Mouse (Mus musculus) ovary, adult 2 months (tissue): ENCODE measurements around the gene Col11a2. TPM values are rescaled to one million over a fixed set of nuclear protein-coding genes. Genes with fewer than 3 reads are reported as not detected.

Source experiments
- polyA plus RNA-seq: library from polyadenylated mRNA; depleted of rRNA; stranded (reverse); fragments of >200 nt; gene quantifications from 2 replicates; pipeline ENCODE4 v1.2.3, GENCODE M21; 2012; rRNA removed

Gene Col11a2
- polyA plus RNA-seq: 1.5 and 2.2 TPM in 2 replicates

GRCm38 (mm10) chr17:34038878-34039561, at the start of gene Col11a2:
Col11a2 (plus strand) TSS chr17:34039437.

GRCm38 (mm10) chr17:34000150-34000537, 39.1 kb upstream of the Col11a2 start, which contains the start of gene H2-K1:
H2-K1 (minus strand) TSS chr17:34000347.

GRCm38 (mm10) chr17:34024317-34024821, 14.9 kb upstream of the Col11a2 start, which contains the start of gene Ring1:
Ring1 (minus strand) TSS chr17:34024680.

GRCm38 (mm10) chr17:34027656-34028223, 11.5 kb upstream of the Col11a2 start, which contains the start of gene H2-Ke6:
H2-Ke6 (minus strand) TSS chr17:34028060.

GRCm38 (mm10) chr17:34031465-34032173, 7.6 kb upstream of the Col11a2 start, which contains the start of the genes Slc39a7 and Rxrb:
Slc39a7 (minus strand) TSS chr17:34031682.
Rxrb (plus strand) TSS chr17:34031812.

GRCm38 (mm10) chr17:34092197-34092875, 53.1 kb downstream of the Col11a2 start, which contains the start of gene H2-Oa:
H2-Oa (plus strand) TSS chr17:34092340.

Other genes with a start within 250 kb of the Col11a2 start
- 193 and 200 TPM in 2 replicates for gene Kank3, start 228.9 kb upstream of the Col11a2 start, polyA plus RNA-seq
- 1,023 and 1,245 TPM in 2 replicates for gene Rps28, start 214.9 kb upstream of the Col11a2 start, polyA plus RNA-seq
- 549 and 689 TPM in 2 replicates for gene Ndufa7, start 214.9 kb upstream of the Col11a2 start, polyA plus RNA-seq
- gene Cd320, start 196.3 kb upstream of the Col11a2 start, polyA plus RNA-seq: 124 and 183 TPM in 2 replicates
- gene Gm7029, start 165.6 kb upstream of the Col11a2 start, polyA plus RNA-seq: not detected in 2 replicates
- 12.1 and 15.3 TPM in 2 replicates for gene Kifc1, start 148.8 kb upstream of the Col11a2 start, polyA plus RNA-seq
- 0.43 TPM in 1 of 2 replicates, not detected in the other for gene Platr17, start 134.3 kb upstream of the Col11a2 start, polyA plus RNA-seq
- 53.9 and 59.5 TPM in 2 replicates for gene Daxx, start 130.0 kb upstream of the Col11a2 start, polyA plus RNA-seq
- 189 and 212 TPM in 2 replicates for gene Tapbp, start 123.5 kb upstream of the Col11a2 start, polyA plus RNA-seq
- gene Zbtb22, start 123.5 kb upstream of the Col11a2 start, polyA plus RNA-seq: 105 and 109 TPM in 2 replicates
- 212 and 227 TPM in 2 replicates for gene Rgl2, start 109.9 kb upstream of the Col11a2 start, polyA plus RNA-seq
- 18.3 and 18.5 TPM in 2 replicates for gene Pfdn6, start 99.1 kb upstream of the Col11a2 start, polyA plus RNA-seq
- gene Wdr46, start 98.8 kb upstream of the Col11a2 start, polyA plus RNA-seq: 26.7 and 33.0 TPM in 2 replicates
- 13.9 and 15.3 TPM in 2 replicates for gene B3galt4, start 87.9 kb upstream of the Col11a2 start, polyA plus RNA-seq
- 65.4 and 80.8 TPM in 2 replicates for gene Vps52, start 83.6 kb upstream of the Col11a2 start, polyA plus RNA-seq
- gene Rps18, start 83.4 kb upstream of the Col11a2 start, polyA plus RNA-seq: 733 and 1,224 TPM in 2 replicates
- gene H2-K1, start 39.1 kb upstream of the Col11a2 start, polyA plus RNA-seq: 968 and 1,399 TPM in 2 replicates
- 133 and 190 TPM in 2 replicates for gene Ring1, start 14.8 kb upstream of the Col11a2 start, polyA plus RNA-seq
- gene H2-Ke6, start 11.4 kb upstream of the Col11a2 start, polyA plus RNA-seq: 161 and 192 TPM in 2 replicates
- 301 and 303 TPM in 2 replicates for gene Slc39a7, start 7.8 kb upstream of the Col11a2 start, polyA plus RNA-seq
- gene Rxrb, start 7.6 kb upstream of the Col11a2 start, polyA plus RNA-seq: 85.3 and 124 TPM in 2 replicates
- 4.3 and 5.2 TPM in 2 replicates for gene H2-Oa, start 52.9 kb downstream of the Col11a2 start, polyA plus RNA-seq
- gene H2-DMa, start 80.1 kb downstream of the Col11a2 start, polyA plus RNA-seq: 27.4 and 34.5 TPM in 2 replicates
- gene Brd2, start 83.2 kb downstream of the Col11a2 start, polyA plus RNA-seq: 98.9 and 139 TPM in 2 replicates
- 4.9 and 5.2 TPM in 2 replicates for gene H2-DMb2, start 103.9 kb downstream of the Col11a2 start, polyA plus RNA-seq
- 37.1 and 46.2 TPM in 2 replicates for gene H2-DMb1, start 113.6 kb downstream of the Col11a2 start, polyA plus RNA-seq
- 31.1 and 34.5 TPM in 2 replicates for gene Tap1, start 148.1 kb downstream of the Col11a2 start, polyA plus RNA-seq
- gene Psmb9, start 148.3 kb downstream of the Col11a2 start, polyA plus RNA-seq: 33.5 and 45.8 TPM in 2 replicates
- 53.0 and 66.5 TPM in 2 replicates for gene Psmb8, start 158.3 kb downstream of the Col11a2 start, polyA plus RNA-seq
- gene Tap2, start 164.1 kb downstream of the Col11a2 start, polyA plus RNA-seq: 45.6 and 51.9 TPM in 2 replicates
- gene H2-Ob, start 199.5 kb downstream of the Col11a2 start, polyA plus RNA-seq: 4.7 and 5.5 TPM in 2 replicates
- gene H2-Ab1, start 218.3 kb downstream of the Col11a2 start, polyA plus RNA-seq: 1,005 and 1,153 TPM in 2 replicates
- 215 and 235 TPM in 2 replicates for gene H2-Aa, start 248.4 kb downstream of the Col11a2 start, polyA plus RNA-seq